Mouse (Mus musculus) midbrain, embryonic 13.5 days (tissue): ENCODE results near the gene Gramd2. TPM values are rescaled to one million over a fixed set of nuclear protein-coding genes. Genes with fewer than 3 reads are reported as not detected.

Experiments used
- ATAC-seq: fragments of 200-750 bp; cut with Nextera tagmentation; 2 replicates; pipeline ENCODE4 v1.8.0; 2017; ENCODE audit warnings: mild to moderate bottlenecking, moderate TSS enrichment, moderate library complexity
- H3K27ac ChIP-seq: fragments of 300-500 bp; sonication (generic); 2 replicates; pipeline ENCODE4 v1.5.1; 2015; ENCODE audit warnings: inconsistent platforms, mild to moderate bottlenecking, moderate library complexity
- H3K27me3 ChIP-seq: fragments of 300-500 bp; sonication (generic); 2 replicates; pipeline ENCODE4 v1.6.1; 2015; ENCODE audit warnings: mild to moderate bottlenecking, inconsistent platforms
- H3K36me3 ChIP-seq: fragments of 300-500 bp; sonication (generic); 2 replicates; pipeline ENCODE4 v1.6.1; 2015; ENCODE audit warnings: mild to moderate bottlenecking, inconsistent platforms
- H3K4me1 ChIP-seq: fragments of 300-500 bp; sonication (generic); replicated peaks from 2 replicates; pipeline ENCODE4 v1.6.1; 2015; ENCODE audit warnings: inconsistent platforms
- H3K4me2 ChIP-seq: fragments of 300-500 bp; sonication (generic); replicated peaks from 2 replicates; pipeline ENCODE4 v1.6.1; 2015; ENCODE audit warnings: moderate library complexity, mild to moderate bottlenecking, inconsistent platforms
- H3K4me3 ChIP-seq: fragments of 300-500 bp; sonication (generic); replicated peaks from 2 replicates; pipeline ENCODE4 v1.5.1; 2015; ENCODE audit warnings: mild to moderate bottlenecking, inconsistent platforms
- H3K9ac ChIP-seq: fragments of 300-500 bp; sonication (generic); replicated peaks from 2 replicates; pipeline ENCODE4 v1.6.1; 2015; ENCODE audit warnings: mild to moderate bottlenecking, inconsistent platforms
- H3K9me3 ChIP-seq: fragments of 300-500 bp; sonication (generic); 2 replicates; pipeline ENCODE4 v1.6.1; 2016; ENCODE audit warnings: mild to moderate bottlenecking, inconsistent platforms
- WGBS: fragments of 180-500 bp; shearing (Covaris S2); methylation state at CpG from one replicate; pipeline ENCODE4 v1.1.7; 2015; 5-methylcytosine and 5-hydroxymethylcytosine counted together
- polyA plus RNA-seq: library from polyadenylated mRNA; unstranded; fragments of >200 nt; fragmentation: Nextera tagmentation; extraction: Ambion mirVana; gene quantifications from 2 replicates; pipeline ENCODE4 v1.2.1, GENCODE M21; 2015

Gene Gramd2
- polyA plus RNA-seq, 1 experiment from 2014 or later = 2.1 TPM

GRCm38 (mm10) chr9:59672195-59672894, 7.6 kb upstream of the Gramd2 start:
- Histone ChIP-seq H3K36me3 (peaks cover 96% of the 10 kb centered on the region), H3K4me2 (no peak overlapping the region), H3K27me3 (no peaks in the 10 kb centered on the region), H3K9me3 (no peaks in the 10 kb centered on the region), H3K4me1 (no peaks in the 10 kb centered on the region), H3K27ac (no peak overlapping the region), H3K9ac (no peak overlapping the region), H3K4me3 (no peak overlapping the region)
- no peak for ATAC-seq
- WGBS = 89% methylated on average over 12 of the region's 12 CpGs

GRCm38 (mm10) chr9:59673427-59673826, 6.5 kb upstream of the Gramd2 start:
- WGBS = 78% methylated on average over 2 of the region's 2 CpGs
- Histone ChIP-seq H3K9ac (no peak overlapping the region), H3K4me3 (no peak overlapping the region), H3K27ac (no peak overlapping the region), H3K27me3 (no peaks in the 10 kb centered on the region), H3K4me1 (no peaks in the 10 kb centered on the region), H3K4me2 (no peak overlapping the region), H3K9me3 (no peaks in the 10 kb centered on the region), H3K36me3 (peaks cover 96% of the 10 kb centered on the region)
- ATAC-seq = no peak

GRCm38 (mm10) chr9:59675598-59675997, 4.3 kb upstream of the Gramd2 start:
- no peak overlapping the region for H3K9ac ChIP-seq
- ATAC-seq = no peak
- H3K27me3 ChIP-seq = peaks cover 3% of the 10 kb centered on the region
- no peak overlapping the region for H3K4me2 ChIP-seq
- H3K27ac ChIP-seq = no peak overlapping the region
- 88% methylated on average over 14 of the region's 14 CpGs for WGBS
- H3K4me3 ChIP-seq = no peak overlapping the region
- peaks cover 89% of the 10 kb centered on the region for H3K36me3 ChIP-seq
- H3K9me3 ChIP-seq = no peaks in the 10 kb centered on the region
- H3K4me1 ChIP-seq = peaks cover 13% of the 10 kb centered on the region

GRCm38 (mm10) chr9:59678313-59678712, 1.6 kb upstream of the Gramd2 start:
- Histone ChIP-seq H3K27ac (no peak overlapping the region), H3K9ac (no peak overlapping the region), H3K4me3 (no peak overlapping the region), H3K27me3 (peaks cover 24% of the 10 kb centered on the region), H3K4me1 (peaks cover 14% of the 10 kb centered on the region), H3K9me3 (no peaks in the 10 kb centered on the region), H3K4me2 (no peak overlapping the region), H3K36me3 (peaks cover 62% of the 10 kb centered on the region)
- 5% methylated on average over 1 of the region's 1 CpGs for whole genome bisulfite sequencing
- ATAC-seq = no peak

GRCm38 (mm10) chr9:59680534-59680875, 561 bp downstream of the Gramd2 start:
- peaks cover 14% of the 10 kb centered on the region for H3K4me1 ChIP-seq
- H3K4me3 ChIP-seq = peak overlapping the region; percentile 54
- peak overlapping the region; percentile 90 for H3K4me2 ChIP-seq
- H3K27me3 ChIP-seq = peaks cover 24% of the 10 kb centered on the region
- no peak overlapping the region for H3K27ac ChIP-seq
- H3K9me3 ChIP-seq = no peaks in the 10 kb centered on the region
- peak; percentile 37 for ATAC-seq
- peak overlapping the region; percentile 72 for H3K9ac ChIP-seq
- H3K36me3 ChIP-seq = peaks cover 41% of the 10 kb centered on the region
- 12% methylated on average over 16 of the region's 16 CpGs for WGBS

- no peak for ATAC-seq
- H3K4me2 ChIP-seq = no peak overlapping the region
- peaks cover 7% of the 10 kb centered on the region for H3K36me3 ChIP-seq
- peaks cover 24% of the 10 kb centered on the region for H3K27me3 ChIP-seq
- H3K27ac ChIP-seq = no peak overlapping the region
- H3K9ac ChIP-seq = no peak overlapping the region
- H3K4me3 ChIP-seq = no peak overlapping the region
- 75% methylated on average over 2 of the region's 2 CpGs for WGBS
- peaks cover 14% of the 10 kb centered on the region for H3K4me1 ChIP-seq
- no peaks in the 10 kb centered on the region for H3K9me3 ChIP-seq
Measured at GRCm38 (mm10) chr9:59684020-59684419, 4.1 kb downstream of the Gramd2 start.

GRCm38 (mm10) chr9:59687416-59688046, 7.6 kb downstream of the Gramd2 start:
- Histone ChIP-seq H3K27ac (no peak overlapping the region), H3K27me3 (peaks cover 1% of the 10 kb centered on the region; the same call in 1 of the 2 replicates), H3K9me3 (no peaks in the 10 kb centered on the region), H3K4me3 (no peak overlapping the region), H3K4me2 (no peak overlapping the region), H3K9ac (no peak overlapping the region), H3K4me1 (peaks cover 10% of the 10 kb centered on the region), H3K36me3 (no peaks in the 10 kb centered on the region)
- ATAC-seq = no peak
- WGBS = 37% methylated on average over 6 of the region's 6 CpGs

GRCm38 (mm10) chr9:59691635-59692094, 11.7 kb downstream of the Gramd2 start:
- 3% methylated on average over 23 of the region's 23 CpGs for WGBS
- Histone ChIP-seq H3K9ac (peak overlapping the region; percentile 53), H3K4me3 (peak overlapping the region; percentile 32), H3K4me2 (peak overlapping the region; percentile 59), H3K9me3 (no peaks in the 10 kb centered on the region), H3K36me3 (no peaks in the 10 kb centered on the region), H3K27ac (0 out of 2 replicates have a peak overlapping the region, but pooled peaks have one; percentile 35), H3K27me3 (peaks cover 5% of the 10 kb centered on the region; the same call in 1 of the 2 replicates), H3K4me1 (peaks cover 10% of the 10 kb centered on the region)
- ATAC-seq = peak; percentile 91

GRCm38 (mm10) chr9:59692145-59692544, 12.2 kb downstream of the Gramd2 start:
- H3K27me3 ChIP-seq = peaks cover 5% of the 10 kb centered on the region; the same call in 1 of the 2 replicates
- peak overlapping the region; percentile 59 for H3K4me2 ChIP-seq
- H3K4me3 ChIP-seq = peak overlapping the region; percentile 32
- H3K9ac ChIP-seq = no peak overlapping the region
- 39% methylated on average over 9 of the region's 9 CpGs for WGBS
- H3K9me3 ChIP-seq = no peaks in the 10 kb centered on the region
- ATAC-seq = peak; percentile 74
- H3K27ac ChIP-seq = 0 out of 2 replicates have a peak overlapping the region, but pooled peaks have one; percentile 35
- peaks cover 10% of the 10 kb centered on the region for H3K4me1 ChIP-seq
- no peaks in the 10 kb centered on the region for H3K36me3 ChIP-seq

- no peak overlapping the region for H3K9ac ChIP-seq
- no peak overlapping the region for H3K4me2 ChIP-seq
- H3K4me3 ChIP-seq = no peak overlapping the region
- H3K9me3 ChIP-seq = no peaks in the 10 kb centered on the region
- 67% methylated on average over 16 of the region's 16 CpGs for WGBS
- H3K36me3 ChIP-seq = no peaks in the 10 kb centered on the region
- H3K4me1 ChIP-seq = peaks cover 10% of the 10 kb centered on the region
- no peak for ATAC-seq
- peaks cover 5% of the 10 kb centered on the region; the same call in 1 of the 2 replicates for H3K27me3 ChIP-seq
- H3K27ac ChIP-seq = no peak overlapping the region
Measured at GRCm38 (mm10) chr9:59694571-59695450, 14.9 kb downstream of the Gramd2 start.

GRCm38 (mm10) chr9:59695451-59695813, 15.5 kb downstream of the Gramd2 start:
- H3K27ac ChIP-seq = no peak overlapping the region
- ATAC-seq = no peak
- no peaks in the 10 kb centered on the region for H3K36me3 ChIP-seq
- H3K9ac ChIP-seq = no peak overlapping the region
- 61% methylated on average over 3 of the region's 3 CpGs for WGBS
- no peaks in the 10 kb centered on the region for H3K9me3 ChIP-seq
- H3K4me1 ChIP-seq = peaks cover 10% of the 10 kb centered on the region
- no peak overlapping the region for H3K4me2 ChIP-seq
- H3K4me3 ChIP-seq = no peak overlapping the region
- H3K27me3 ChIP-seq = peaks cover 5% of the 10 kb centered on the region; the same call in 1 of the 2 replicates

GRCm38 (mm10) chr9:59696381-59696780, 16.4 kb downstream of the Gramd2 start:
- Histone ChIP-seq H3K9ac (no peak overlapping the region), H3K27me3 (peaks cover 5% of the 10 kb centered on the region; the same call in 1 of the 2 replicates), H3K4me3 (no peak overlapping the region), H3K36me3 (no peaks in the 10 kb centered on the region), H3K27ac (no peak overlapping the region), H3K9me3 (no peaks in the 10 kb centered on the region), H3K4me1 (peaks cover 10% of the 10 kb centered on the region), H3K4me2 (no peak overlapping the region)
- no peak for ATAC-seq
- WGBS = 82% methylated on average over 3 of the region's 3 CpGs
